Mouse (Mus musculus) G1E (cell line): ENCODE results near the gene Cox16. TPM values are rescaled to one million over a fixed set of nuclear protein-coding genes. Genes with fewer than 3 reads are reported as not detected.
"Not testable (repeated sequence)": the region's sequence is repeated elsewhere in the genome, so short reads cannot be mapped to it uniquely, and the experiment has no call there.

Experiments used
- ATAC-seq: 2 replicates; pipeline ENCODE4 v1.8.0; 2016; ENCODE audit warnings: mild to moderate bottlenecking; ENCODE audit not compliant: insufficient number of reproducible peaks, poor library complexity, low FRiP score, severe bottlenecking; ENCODE audit errors: extremely low read depth
- DNase-seq: peaks from one replicate; pipeline ENCODE4 v3.0.0; 2012; ENCODE audit warnings: low spot score
- H3K27me3 ChIP-seq: 2 replicates; pipeline ENCODE4 v1.6.1; 2012; ENCODE audit warnings: mild to moderate bottlenecking, low read length, inconsistent platforms; ENCODE audit not compliant: insufficient read depth
- H3K36me3 ChIP-seq: replicated peaks from 2 replicates; pipeline ENCODE3; 2012; ENCODE audit warnings: mild to moderate bottlenecking, inconsistent platforms
- H3K4me1 ChIP-seq: 2 replicates; pipeline ENCODE4 v1.6.1; 2012; ENCODE audit warnings: low read depth, low read length, inconsistent platforms, mixed read lengths; ENCODE audit not compliant: insufficient read depth
- H3K4me3 ChIP-seq: 2 replicates; pipeline ENCODE4 v1.5.1; 2012; ENCODE audit warnings: low read depth, mild to moderate bottlenecking, inconsistent platforms, low read length, moderate library complexity, mixed read lengths
- H3K9me3 ChIP-seq: replicated peaks from 2 replicates; pipeline ENCODE4 v1.6.1; 2012; ENCODE audit warnings: inconsistent platforms
- CTCF ChIP-seq: IDR thresholded peaks from 2 replicates; pipeline ENCODE4 v1.5.1; 2012; ENCODE audit warnings: low read depth, low read length, inconsistent platforms, mixed read lengths
- GATA1 ChIP-seq: IDR thresholded peaks from 2 replicates; pipeline ENCODE4 v1.6.1; 2012; ENCODE audit warnings: borderline replicate concordance, low read length, inconsistent platforms, mixed read lengths
- GATA2 ChIP-seq: IDR thresholded peaks from 2 replicates; pipeline ENCODE4 v1.6.1; 2012; ENCODE audit warnings: low read depth, low read length, inconsistent platforms, borderline replicate concordance
- POLR2AphosphoS5 ChIP-seq: IDR thresholded peaks from 2 replicates; pipeline ENCODE4 v1.6.1; 2012; ENCODE audit warnings: low read depth, low read length, inconsistent platforms; ENCODE audit not compliant: insufficient replicate concordance
- TAL1 ChIP-seq: conservative IDR thresholded peaks from 2 replicates; pipeline ENCODE4 v1.6.1; 2012; ENCODE audit warnings: low read depth, low read length, inconsistent platforms, mixed read lengths
- polyA plus RNA-seq: library from polyadenylated mRNA; stranded (reverse); fragments of >175 nt; gene quantifications from 2 replicates; pipeline ENCODE4 v1.2.3, GENCODE M21; 2012
- total RNA-seq, 2 experiments: library from RNA; stranded (forward) in 1 of 2; stranded (reverse) in 1 of 2; fragments of 200-1000 nt in 1 of 2; fragments of >200 nt in 1 of 2; fragmentation: Nextera tagmentation in 1 of 2; gene quantifications; 2 replicates each; pipeline ENCODE4 v1.2.3; 2014 to 2017

Gene Cox16
- 144 and 205 TPM in 2 replicates for total RNA-seq (2014; fragmentation: Nextera tagmentation)
- 159 and 166 TPM in 2 replicates for total RNA-seq (2017)
- 28.1 and 64.2 TPM in 2 replicates for polyA plus RNA-seq

GRCm38 (mm10) chr12:81484727-81485191 is at the start of gene Cox16:
Gene Cox16, minus strand, starts transcription at chr12:81485127.
- no peaks in the 10 kb centered on the region for H3K9me3 ChIP-seq
- H3K4me1 ChIP-seq = peaks cover 12% of the 10 kb centered on the region
- peak within 1 kb of the TSS; percentile 83 for H3K4me3 ChIP-seq
- DNase-seq (peak; percentile 87), ATAC-seq (peak; percentile 95)
- TF ChIP-seq TAL1 (no peak), GATA1 (no peak), GATA2 (no peak), CTCF (no peak), POLR2AphosphoS5 (no peak)
- H3K27me3 ChIP-seq = no peaks in the 10 kb centered on the region
- H3K36me3 ChIP-seq = peaks cover 17% of the 10 kb centered on the region

GRCm38 (mm10) chr12:81533029-81533419 is 48.1 kb upstream of the Cox16 start:
- no peak for ATAC-seq
- DNase-seq = no peak
- H3K27me3 ChIP-seq = no peaks in the 10 kb centered on the region
- H3K4me3 ChIP-seq = peak overlapping the region; percentile 77
- H3K36me3 ChIP-seq = peaks cover 11% of the 10 kb centered on the region
- TF ChIP-seq CTCF = no peak
- no peak for TF ChIP-seq TAL1
- TF ChIP-seq POLR2AphosphoS5 = no peak
- no peak for TF ChIP-seq GATA1
- TF ChIP-seq GATA2 = no peak
- H3K9me3 ChIP-seq = no peaks in the 10 kb centered on the region
- peaks cover 27% of the 10 kb centered on the region for H3K4me1 ChIP-seq

DNA sequence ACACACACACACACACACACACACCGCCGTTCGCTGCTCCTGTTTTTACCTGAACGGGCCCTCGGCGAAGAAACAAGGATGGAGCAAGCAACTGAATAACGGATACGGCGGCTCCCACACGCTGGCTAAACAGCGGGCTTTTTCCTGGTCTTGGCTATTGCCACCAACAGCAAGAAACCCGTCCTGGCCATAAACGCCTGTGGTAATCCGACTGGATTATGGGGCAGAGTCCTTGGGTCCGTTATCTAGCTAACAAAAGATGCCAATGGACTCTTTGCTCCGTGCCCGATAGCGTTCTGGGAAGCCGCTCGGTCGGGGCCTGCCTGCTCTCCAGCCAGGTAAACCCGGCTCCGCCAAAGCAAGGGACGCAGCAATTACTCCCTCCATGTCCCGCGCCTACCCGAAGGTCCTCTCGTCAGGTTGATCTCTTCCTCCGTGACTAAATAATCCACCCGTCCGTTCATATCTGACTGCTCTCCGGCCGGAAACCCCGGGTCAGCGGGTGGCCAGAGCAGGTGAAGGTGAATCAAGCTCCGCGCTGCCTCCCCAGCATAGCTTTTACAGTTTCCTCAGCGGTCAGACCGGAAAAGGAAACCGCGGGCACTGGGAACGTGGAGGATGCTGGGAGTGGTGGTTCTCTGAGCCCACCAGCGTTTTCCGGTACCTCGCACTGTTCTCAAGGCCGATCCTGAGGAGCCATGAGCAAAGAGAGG is 47.5 kb upstream of the Cox16 start, which contains the start of the genes Gm20498 and Synj2bp:
TSS of gene Gm20498 (minus strand) at position 590 of the 713 bp plus-strand sequence.
TSS of gene Synj2bp (minus strand) at position 596 of the 713 bp plus-strand sequence.
- H3K9me3 ChIP-seq = no peaks in the 10 kb centered on the region
- H3K4me3 ChIP-seq = peak within 1 kb of the TSS; percentile 77
- H3K36me3 ChIP-seq = peaks cover 11% of the 10 kb centered on the region
- peaks cover 27% of the 10 kb centered on the region for H3K4me1 ChIP-seq
- no peaks in the 10 kb centered on the region for H3K27me3 ChIP-seq
- DNase-seq (peak; percentile 80), ATAC-seq (peak; percentile 93)
- TF ChIP-seq GATA1 = no peak
- no peak for TF ChIP-seq GATA2
- TF ChIP-seq CTCF = no peak
- TF ChIP-seq POLR2AphosphoS5 = no peak
- no peak for TF ChIP-seq TAL1

- not testable (repeated sequence) for DNase-seq, ATAC-seq
- peaks cover 24% of the 10 kb centered on the region for H3K4me1 ChIP-seq
Observed at GRCm38 (mm10) chr12:81530587-81530986, 45.7 kb upstream of the Cox16 start.

DNA sequence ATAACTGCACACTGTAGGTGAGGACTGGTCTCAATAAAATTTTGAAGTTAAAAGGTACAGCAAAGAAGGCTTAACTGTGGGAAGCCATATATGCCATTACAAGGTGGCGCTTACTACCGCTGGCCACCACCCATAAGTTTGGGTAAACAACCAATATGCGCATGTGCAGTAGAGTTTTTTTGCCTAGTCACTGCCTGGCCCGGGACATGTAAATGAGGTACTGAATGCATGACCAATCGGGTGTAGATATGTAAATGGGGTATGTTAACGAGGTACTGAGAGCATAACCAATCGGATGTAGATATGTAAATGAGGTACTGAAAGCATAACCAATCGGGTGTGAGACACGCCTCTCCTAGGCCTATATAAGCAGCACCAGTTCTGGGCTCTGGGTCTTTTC is 12.0 kb upstream of the Cox16 start:
- H3K36me3 ChIP-seq = peaks cover 38% of the 10 kb centered on the region
- not testable (repeated sequence) for H3K27me3 ChIP-seq, DNase-seq, H3K4me1 ChIP-seq, H3K4me3 ChIP-seq, ATAC-seq
- peaks cover 16% of the 10 kb centered on the region for H3K9me3 ChIP-seq

More at GRCm38 (mm10) chr12:81530587-81530986, 45.7 kb upstream of the Cox16 start:
- H3K4me3 ChIP-seq = peak overlapping the region; percentile 3; the same call in 1 of the 2 replicates
- H3K9me3 ChIP-seq, H3K27me3 ChIP-seq: not testable (repeated sequence)
- peaks cover 17% of the 10 kb centered on the region for H3K36me3 ChIP-seq

DNA sequence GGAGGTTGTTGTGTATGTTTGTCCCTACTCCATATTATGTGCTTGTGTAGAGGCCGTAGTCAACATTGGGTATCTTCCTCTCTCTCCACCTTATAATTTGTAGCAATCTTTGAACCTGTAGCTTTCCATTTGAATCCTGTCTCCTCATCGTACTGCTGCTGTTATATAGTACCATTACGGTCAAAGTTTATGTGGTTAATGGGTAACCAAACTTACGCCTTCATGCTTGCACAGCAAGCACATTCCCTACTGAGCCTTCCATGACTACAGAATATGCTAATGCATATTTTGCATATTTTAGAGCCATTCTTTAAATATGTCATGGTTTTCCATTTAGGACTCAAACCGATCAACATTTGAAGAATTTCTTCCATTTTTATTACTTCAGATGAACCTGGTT is 5.6 kb upstream of the Cox16 start:
- DNase-seq (no peak), ATAC-seq (no peak)
- TF ChIP-seq TAL1 = no peak
- TF ChIP-seq GATA2 = no peak
- TF ChIP-seq GATA1 = no peak
- TF ChIP-seq POLR2AphosphoS5 = no peak
- TF ChIP-seq CTCF = no peak
- H3K36me3 ChIP-seq = peaks cover 35% of the 10 kb centered on the region
- peaks cover 3% of the 10 kb centered on the region for H3K4me1 ChIP-seq
- H3K27me3 ChIP-seq = no peaks in the 10 kb centered on the region
- H3K9me3 ChIP-seq = peaks cover 8% of the 10 kb centered on the region
- H3K4me3 ChIP-seq = no peak overlapping the region

GRCm38 (mm10) chr12:81485311-81485710 is 384 bp upstream of the Cox16 start:
- peak overlapping the region; percentile 83 for H3K4me3 ChIP-seq
- H3K27me3 ChIP-seq = no peaks in the 10 kb centered on the region
- ATAC-seq = no peak
- H3K4me1 ChIP-seq = peaks cover 12% of the 10 kb centered on the region
- peaks cover 16% of the 10 kb centered on the region for H3K36me3 ChIP-seq
- TF ChIP-seq GATA1 = no peak
- TF ChIP-seq TAL1 = no peak
- no peak for TF ChIP-seq GATA2
- TF ChIP-seq POLR2AphosphoS5 = no peak
- no peak for TF ChIP-seq CTCF
- no peak for DNase-seq
- no peaks in the 10 kb centered on the region for H3K9me3 ChIP-seq
